ENCODE assay signal across 19 mouse cellular contexts in the genomic region with DNA sequence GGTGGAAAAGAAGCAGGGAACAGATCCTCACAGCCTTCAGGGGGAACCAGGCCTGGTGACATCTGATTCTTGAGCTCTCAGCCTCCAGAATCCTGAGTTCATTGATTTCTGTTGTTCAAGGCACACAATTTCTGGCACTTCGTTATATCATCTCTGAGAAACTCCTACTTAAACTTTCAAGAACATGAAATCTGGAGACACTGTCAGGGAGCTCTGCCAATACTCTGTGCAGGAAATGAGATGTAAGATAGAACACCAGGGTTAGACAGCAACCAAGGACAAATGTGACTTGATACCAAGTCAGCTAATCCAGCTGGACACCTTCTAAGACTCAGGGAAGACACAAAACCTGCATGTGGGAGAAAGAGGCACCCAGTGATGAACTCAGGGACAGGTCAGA. TPM values are rescaled to one million over a fixed set of nuclear protein-coding genes. Genes with fewer than 3 reads are reported as not detected.
A peak's percentile ranks its signal among the peaks of the same experiment; 100 is the strongest.
DNase-seq lines count a peak whose midpoint lies in the region; ATAC-seq lines count a peak whose summit lies in the region.
"Had no signal": no experiment of that assay in that cellular context is flagged by ENCODE, and none has a peak within 500 bp of the region (broad histone marks: within the 10 kb centered on the region; RNA-seq: fewer than 3 reads in every experiment).

No protein-coding gene starts in this region.

- no peak for DNase-seq in frontal cortex, postnatal 36 days (ENCODE audit: low spot score in 2 of 2)
- peak; percentile 67 for DNase-seq in brain, adult 2 months (ENCODE audit: low read depth, low spot score)
- DNase-seq in gastrocnemius, adult 18-20 months (ENCODE audit: low spot score): no peak
- DNase-seq: adrenal gland, adult 2 months; adrenal gland, adult 8-10 months; adrenal gland, postnatal 10 days; adrenal gland, postnatal 14 days; adrenal gland, postnatal 25 days; adrenal gland, postnatal 36 days; B cell, adult 2 months; cerebellum, adult 11 months; cerebellum, adult 11-12 months; cerebellum, adult 18-20 months; cerebellum, adult 2 months had no signal

- ATAC-seq in frontal cortex, adult (ENCODE audit: low TSS enrichment): peak; percentile 77
- ATAC-seq: activated CD4-positive, CD25-positive, alpha-beta regulatory T cell, adult 4 months; CD4-positive, CD25-positive, alpha-beta regulatory T cell, adult 4 months; Patski had no signal

RNA-seq across cellular contexts. Expression of a gene that starts 40.7 kb away (rescaled TPM):
- under 1 TPM in 1 of 2 experiments, not detected in 1; 0.09 TPM for total RNA-seq in gastrocnemius, adult 18-20 months (2021)
- total RNA-seq: MEL had no signal
